32 mouse cellular contexts compared by ENCODE assay signal in the genomic region with DNA sequence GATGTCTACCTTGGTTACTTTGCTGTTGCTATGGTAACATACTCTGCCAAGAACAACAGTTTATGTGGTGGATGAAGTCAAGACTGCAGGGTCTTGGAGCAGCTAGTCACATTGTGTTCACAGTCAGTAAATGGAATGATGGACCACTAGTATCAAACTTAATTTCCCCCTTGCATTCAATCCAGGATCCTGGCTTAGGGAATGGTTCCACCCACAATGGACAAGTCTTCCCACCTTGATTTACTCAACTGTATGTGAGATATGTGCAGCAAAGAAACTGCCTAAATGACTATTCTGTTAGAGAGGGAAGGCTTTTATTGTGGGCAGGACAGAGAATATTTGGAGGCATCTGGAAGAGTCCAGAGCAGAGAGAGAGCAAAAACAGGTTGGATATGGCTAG.
"Had no signal": no experiment of that assay in that cellular context is flagged by ENCODE, and none has a peak within 500 bp of the region (broad histone marks: within the 10 kb centered on the region; RNA-seq: fewer than 3 reads in every experiment).

No protein-coding gene starts in this region.

- H3K9ac ChIP-seq: limb, embryonic 12.5 days; limb, embryonic 13.5 days; limb, embryonic 15.5 days; liver, embryonic 12.5 days; liver, embryonic 13.5 days; liver, embryonic 14.5 days; liver, embryonic 15.5 days; liver, postnatal 0 days; lung, embryonic 14.5 days; lung, embryonic 15.5 days; midbrain, embryonic 12.5 days; midbrain, embryonic 13.5 days; midbrain, embryonic 15.5 days; neural tube, embryonic 12.5 days had no signal

- H3K36me3 ChIP-seq: limb, embryonic 12.5 days; limb, embryonic 13.5 days; limb, embryonic 15.5 days; liver, embryonic 12.5 days; liver, embryonic 13.5 days; liver, embryonic 15.5 days; lung, embryonic 15.5 days; midbrain, embryonic 12.5 days; midbrain, embryonic 13.5 days; midbrain, embryonic 15.5 days; neural tube, embryonic 12.5 days had no signal

- H3K4me1 ChIP-seq: midbrain, embryonic 15.5 days; neural tube, embryonic 12.5 days had no signal

- H3K27ac ChIP-seq: left cerebral cortex, adult 2 months; limb, embryonic 10.5 days; limb, embryonic 12.5 days; limb, embryonic 13.5 days; liver, embryonic 12.5 days; liver, embryonic 13.5 days; liver, embryonic 14.5 days; liver, embryonic 15.5 days; macrophage; midbrain, embryonic 10.5 days; midbrain, embryonic 12.5 days; midbrain, embryonic 13.5 days; midbrain, embryonic 15.5 days; neural tube, embryonic 12.5 days had no signal

- H3K4me3 ChIP-seq: left cerebral cortex, adult 2 months; limb, embryonic 10.5 days; limb, embryonic 12.5 days; limb, embryonic 13.5 days; limb, embryonic 15.5 days; liver, embryonic 12.5 days; liver, embryonic 13.5 days; liver, embryonic 15.5 days; lung, embryonic 15.5 days; megakaryocyte, embryonic 14.5 days; midbrain, embryonic 10.5 days; midbrain, embryonic 12.5 days; midbrain, embryonic 13.5 days; midbrain, embryonic 15.5 days; myocyte; neural tube, embryonic 12.5 days had no signal

- H3K4me2 ChIP-seq: limb, embryonic 12.5 days; limb, embryonic 13.5 days; limb, embryonic 15.5 days; liver, embryonic 11.5 days; liver, embryonic 13.5 days; liver, embryonic 15.5 days; lung, embryonic 14.5 days; lung, embryonic 15.5 days; midbrain, embryonic 12.5 days; midbrain, embryonic 13.5 days; midbrain, embryonic 15.5 days; neural tube, embryonic 12.5 days had no signal

- H3K9me3 ChIP-seq: limb, embryonic 13.5 days; limb, embryonic 15.5 days; liver, embryonic 13.5 days; liver, embryonic 15.5 days; lung, embryonic 15.5 days; midbrain, embryonic 12.5 days; midbrain, embryonic 13.5 days; midbrain, embryonic 15.5 days; neural tube, embryonic 12.5 days had no signal

- H3K27me3 ChIP-seq: limb, embryonic 12.5 days; limb, embryonic 13.5 days; limb, embryonic 15.5 days; liver, embryonic 12.5 days; liver, embryonic 13.5 days; liver, embryonic 15.5 days; lung, embryonic 15.5 days; megakaryocyte, embryonic 14.5 days; midbrain, embryonic 12.5 days; midbrain, embryonic 13.5 days; midbrain, embryonic 15.5 days; neural tube, embryonic 12.5 days had no signal

- DNase-seq: left cerebral cortex, postnatal 4 days; liver; liver, embryonic 13.5 days; liver, postnatal 0 days; lung, adult 18-20 months; lung, adult 2 months; lung, embryonic 14.5 days; lung, postnatal 10 days; lung, postnatal 14 days; lung, postnatal 36 days; lung, postnatal 4 days; midbrain, embryonic 14.5 days had no signal

- ATAC-seq: liver, embryonic 12.5 days; liver, postnatal 0 days; lung, postnatal 0 days; midbrain, embryonic 13.5 days; midbrain, embryonic 15.5 days; midbrain, embryonic 16.5 days had no signal
